Mouse (Mus musculus): ENCODE data around the gene Olfr1495.
"Not testable (repeated sequence)": the region's sequence is repeated elsewhere in the genome, so short reads cannot be mapped to it uniquely, and the experiment has no call there.

Gene Olfr1495

GRCm38 (mm10) chr19:13764306-13764705, at the start of gene Olfr1495:
TSS of gene Olfr1495 (plus strand) at chr19:13764606.
- no peak for DNase-seq (ENCODE audit: low spot score in 2 of 2)

GRCm38 (mm10) chr19:13722978-13723377, 41.4 kb upstream of the Olfr1495 start, which contains the start of gene Olfr1493-ps1:
TSS of gene Olfr1493-ps1 (plus strand) at chr19:13723278.
- no peak for DNase-seq (ENCODE audit: low spot score in 2 of 2)

- DNase-seq (ENCODE audit: low spot score in 2 of 2), result no peak
Observed at GRCm38 (mm10) chr19:13739428-13739827, 25.0 kb upstream of the Olfr1495 start, which contains the start of gene Olfr1494. TSS of gene Olfr1494 (plus strand) at chr19:13739728.

DNA sequence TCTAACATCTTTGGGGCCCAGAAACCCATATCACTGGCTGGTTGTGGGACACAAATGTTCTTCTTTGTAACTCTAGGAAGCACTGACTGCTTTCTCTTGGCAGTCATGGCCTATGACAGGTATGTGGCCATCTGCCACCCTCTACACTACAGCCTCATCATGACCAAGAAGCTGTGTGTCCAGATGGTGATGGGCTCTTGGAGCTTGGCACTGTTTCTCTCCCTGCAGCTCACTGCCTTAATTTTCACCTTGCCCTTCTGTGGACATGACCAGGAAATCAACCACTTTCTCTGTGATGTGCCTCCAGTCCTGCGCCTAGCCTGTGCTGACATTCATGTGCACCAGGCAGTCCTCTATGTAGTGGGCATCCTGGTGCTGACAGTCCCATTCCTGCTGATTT, 15.0 kb upstream of the Olfr1495 start:
- DNase-seq (ENCODE audit: low spot score in 2 of 2), result no peak

- no peak for DNase-seq (ENCODE audit: low spot score in 2 of 2)
Observed at GRCm38 (mm10) chr19:13768565-13769276, 4.3 kb downstream of the Olfr1495 start.

DNA sequence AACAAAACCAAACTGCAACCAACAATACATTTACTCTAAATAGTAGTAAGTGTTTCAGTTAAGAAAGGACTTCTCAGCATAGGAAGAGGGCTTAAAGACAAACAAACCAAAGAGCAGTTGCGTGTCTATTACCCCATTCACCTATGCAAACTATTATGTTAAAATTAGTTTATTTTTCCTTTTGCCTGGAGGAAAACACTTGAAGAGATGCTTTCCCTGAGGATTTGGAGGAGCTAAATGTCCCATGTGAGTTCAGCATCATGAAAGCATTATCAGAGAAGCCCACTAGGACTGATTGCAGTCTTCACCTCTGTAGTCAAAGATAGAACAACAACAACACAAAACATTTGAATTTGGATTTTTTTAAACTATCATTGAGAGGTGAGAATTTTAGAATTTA, 13.2 kb downstream of the Olfr1495 start, which contains the start of gene Olfr1496:
Olfr1496 (plus strand) TSS at position 301 of the 400 bp plus-strand sequence.
- no peak for DNase-seq (ENCODE audit: low spot score in 2 of 2)

- DNase-seq (ENCODE audit: low spot score in 2 of 2), result no peak
Observed at GRCm38 (mm10) chr19:13798102-13798501, 33.7 kb downstream of the Olfr1495 start, which contains the start of gene Olfr1497. TSS of gene Olfr1497 (minus strand) at chr19:13798202.

DNA sequence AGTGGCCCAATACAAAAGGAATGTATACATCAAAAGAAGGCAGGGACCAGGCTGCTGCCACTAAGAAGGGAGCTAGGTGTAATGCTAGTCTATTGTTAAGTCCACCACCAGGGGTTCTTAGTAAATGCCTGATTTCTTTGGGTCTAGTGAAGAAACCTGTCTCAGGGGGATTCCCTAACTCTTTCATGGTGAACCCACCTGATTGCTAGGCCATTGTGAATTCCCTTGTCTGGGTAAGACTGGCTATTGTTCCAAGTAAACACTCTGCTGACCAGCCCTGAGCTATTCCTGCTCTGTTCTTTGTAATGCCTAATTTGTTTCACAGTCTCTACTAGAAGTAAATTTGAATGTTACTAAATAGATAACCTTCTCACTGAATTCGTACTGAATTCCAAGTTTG, 41.1 kb downstream of the Olfr1495 start:
- not testable (repeated sequence) for DNase-seq (ENCODE audit: low spot score in 2 of 2)

DNA sequence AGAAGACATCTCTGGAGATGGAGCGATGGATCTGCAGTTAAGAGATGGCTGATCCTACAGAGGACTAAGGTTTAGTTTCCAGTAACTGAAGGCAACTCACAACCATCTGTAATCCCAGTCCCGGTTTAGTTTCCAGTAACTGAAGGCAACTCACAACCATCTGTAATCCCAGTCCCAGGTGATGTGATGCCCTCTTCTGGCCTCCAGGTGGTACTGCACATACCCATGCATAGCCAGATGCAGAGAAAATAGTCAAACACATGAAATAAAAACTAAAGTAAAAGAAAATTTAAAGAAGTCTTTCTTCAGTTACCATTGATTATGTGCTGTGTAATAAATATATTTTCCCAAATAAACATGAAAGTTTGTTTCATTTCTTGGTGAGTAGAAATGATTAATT, 48.4 kb downstream of the Olfr1495 start:
- DNase-seq (ENCODE audit: low spot score in 2 of 2), result no peak

GRCm38 (mm10) chr19:13818827-13819226, 54.4 kb downstream of the Olfr1495 start:
- no peak for DNase-seq (ENCODE audit: low spot score in 2 of 2)

GRCm38 (mm10) chr19:13819347-13819746, 54.9 kb downstream of the Olfr1495 start, which contains the start of gene Olfr1499:
TSS of gene Olfr1499 (minus strand) at chr19:13819447.
- no peak for DNase-seq (ENCODE audit: low spot score in 2 of 2)
